Mouse (Mus musculus) G1E (cell line): ENCODE measurements at regions not wholly inside any gene's neighbourhood (a gene's known extent, or its start where the extent isn't known, plus 50 kb on each side); places are given as distances from the start of the nearest gene placed in this dataset.

Source experiments
- CTCF ChIP-seq: IDR thresholded peaks from 2 replicates; pipeline ENCODE4 v1.5.1; 2012; ENCODE audit warnings: low read depth, low read length, inconsistent platforms, mixed read lengths
- POLR2AphosphoS5 ChIP-seq: IDR thresholded peaks from 2 replicates; pipeline ENCODE4 v1.6.1; 2012; ENCODE audit warnings: low read depth, low read length, inconsistent platforms; ENCODE audit not compliant: insufficient replicate concordance

- TF ChIP-seq CTCF = no peak
- no peak for TF ChIP-seq POLR2AphosphoS5
These were observed 343.9 kb upstream of the Pfkp start for GRCm38 (mm10) chr13:6992323-6992994.
